Mouse (Mus musculus) spleen, postnatal 4 days (tissue): Measurements from ENCODE around the gene Cd200r1.
"Not testable (repeated sequence)": the region's sequence is repeated elsewhere in the genome, so short reads cannot be mapped to it uniquely, and the experiment has no call there.

Source experiments
- DNase-seq, 2 experiments: peaks; one replicate each; pipeline ENCODE4 v3.0.0; 2022; ENCODE audit warnings: low spot score in 2 of 2

Gene Cd200r1

DNA sequence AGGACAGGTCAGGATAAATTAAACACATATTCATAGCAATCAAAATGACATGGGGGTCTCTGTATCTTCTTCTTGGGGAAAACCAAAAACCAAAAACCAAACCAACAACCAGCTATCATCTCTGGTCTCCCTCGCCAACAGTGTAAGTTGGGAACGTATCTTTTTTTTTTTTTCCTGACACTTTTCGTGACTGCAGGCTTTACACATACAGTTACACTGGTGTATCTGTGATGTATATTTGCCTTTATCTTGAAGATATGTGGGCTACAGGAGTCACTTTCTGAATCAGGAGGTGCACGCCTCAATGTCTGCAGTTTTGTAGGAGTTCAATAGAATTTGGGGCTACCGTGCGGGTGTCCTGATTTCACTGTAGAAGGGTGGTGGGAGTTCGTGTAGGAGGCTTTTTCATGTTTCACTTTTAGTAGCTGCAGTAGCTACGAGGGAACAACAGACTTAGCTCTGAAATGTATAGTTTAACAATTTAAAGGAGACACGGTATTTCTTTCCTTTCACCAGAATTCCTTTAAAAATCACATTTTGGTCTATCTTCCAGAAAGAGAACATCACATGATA lies 870 bp downstream of the Cd200r1 start:
- DNase-seq: no peak

DNA sequence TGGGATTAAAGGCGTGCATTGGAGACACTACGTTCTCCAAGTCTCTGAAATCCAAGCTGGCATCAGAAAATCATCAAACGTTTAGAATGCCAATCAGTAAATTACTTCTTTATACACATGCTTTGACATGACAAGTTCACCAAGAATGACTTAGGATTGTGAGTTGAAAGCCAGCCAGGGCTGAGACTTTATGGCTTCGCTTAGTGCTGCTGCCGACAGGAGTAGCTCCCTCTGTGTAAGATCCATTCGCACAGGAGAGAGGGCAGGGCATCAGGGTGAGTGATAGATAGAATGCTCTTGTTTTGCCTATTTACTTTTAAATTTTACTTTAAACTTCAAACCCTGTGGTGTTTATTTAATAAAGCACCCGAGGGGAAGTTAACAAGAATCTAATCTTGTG lies 2.0 kb downstream of the Cd200r1 start:
- no peak for DNase-seq

DNA sequence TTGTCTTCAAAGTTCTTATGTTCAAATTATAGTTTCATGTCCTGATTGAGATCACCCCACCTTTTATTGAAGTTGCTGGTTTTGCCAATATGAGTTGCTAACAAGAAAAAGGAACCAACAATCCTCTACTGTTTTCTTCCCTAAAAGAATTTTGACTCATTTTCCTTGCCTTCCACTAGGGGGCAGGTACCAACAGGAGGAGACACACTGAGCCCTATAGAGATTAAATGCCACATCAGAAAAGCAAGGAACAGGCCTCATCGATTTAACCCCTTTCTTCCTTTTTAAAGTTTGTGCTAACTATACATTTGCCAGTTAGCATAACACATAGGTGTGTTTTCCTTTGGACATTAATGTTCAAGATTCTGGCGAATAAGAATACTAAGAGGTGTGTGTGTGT lies 2.4 kb downstream of the Cd200r1 start:
- no peak for DNase-seq

DNA sequence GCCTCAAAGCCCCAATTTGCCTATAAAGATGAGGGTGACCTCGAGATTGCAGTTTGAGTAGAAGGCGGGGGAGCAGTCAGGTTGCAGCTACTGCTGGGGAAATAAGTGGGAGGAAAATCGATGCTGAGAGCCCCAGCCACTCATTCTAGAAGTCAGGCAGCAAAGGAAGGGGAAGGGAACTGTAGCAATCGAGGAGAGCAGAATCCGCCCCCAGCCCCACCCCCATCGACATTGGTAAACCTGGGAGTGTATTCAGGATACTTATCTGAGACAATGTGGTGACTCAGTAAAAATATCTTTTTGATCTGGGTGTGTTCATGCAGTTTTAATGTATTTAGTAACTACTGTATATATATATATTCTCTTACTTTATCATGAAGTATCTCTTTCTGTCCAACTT lies 7.0 kb downstream of the Cd200r1 start:
- DNase-seq: peak in 1 of 2 experiments; percentile 45

DNA sequence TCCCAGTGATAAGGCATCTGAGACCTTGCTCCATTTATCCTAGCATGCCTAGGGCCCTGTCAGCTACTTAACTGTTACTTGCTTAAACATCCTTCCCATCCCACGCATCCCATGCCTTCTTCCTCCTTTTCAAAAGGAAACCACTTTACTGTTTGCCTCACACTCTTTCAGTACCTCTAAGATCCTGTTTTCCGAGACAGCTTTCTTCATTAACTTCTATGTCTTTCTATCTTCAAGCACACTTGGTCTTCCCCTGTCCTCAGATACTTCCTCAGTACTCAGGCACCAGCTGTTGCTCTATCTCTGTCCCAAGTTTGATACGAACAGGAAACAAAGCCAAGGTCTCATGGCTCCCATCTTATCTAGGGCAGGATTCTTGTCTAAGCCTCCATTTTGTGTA lies 8.1 kb downstream of the Cd200r1 start:
- DNase-seq: peak in 1 of 2 experiments; percentile 37

DNA sequence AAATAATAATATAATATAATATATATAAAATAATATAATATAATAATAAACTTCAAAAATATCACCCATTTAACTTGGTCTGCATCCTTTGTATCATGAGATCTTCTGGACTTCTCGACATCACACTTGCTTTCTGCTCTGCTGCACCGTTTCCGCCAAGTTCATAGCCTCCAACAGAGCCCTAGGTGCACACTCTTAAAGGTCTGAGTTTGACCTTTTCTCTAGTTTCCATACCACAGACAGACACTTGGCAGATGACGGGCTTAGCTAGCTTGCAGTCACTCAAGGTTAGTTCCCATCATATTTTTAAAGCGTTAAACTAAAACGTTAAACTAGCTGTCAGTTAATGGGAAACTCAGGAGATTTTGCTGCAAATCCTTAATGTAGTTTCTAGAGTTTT lies 8.7 kb downstream of the Cd200r1 start:
- DNase-seq: peak in 1 of 2 experiments; percentile 31

DNA sequence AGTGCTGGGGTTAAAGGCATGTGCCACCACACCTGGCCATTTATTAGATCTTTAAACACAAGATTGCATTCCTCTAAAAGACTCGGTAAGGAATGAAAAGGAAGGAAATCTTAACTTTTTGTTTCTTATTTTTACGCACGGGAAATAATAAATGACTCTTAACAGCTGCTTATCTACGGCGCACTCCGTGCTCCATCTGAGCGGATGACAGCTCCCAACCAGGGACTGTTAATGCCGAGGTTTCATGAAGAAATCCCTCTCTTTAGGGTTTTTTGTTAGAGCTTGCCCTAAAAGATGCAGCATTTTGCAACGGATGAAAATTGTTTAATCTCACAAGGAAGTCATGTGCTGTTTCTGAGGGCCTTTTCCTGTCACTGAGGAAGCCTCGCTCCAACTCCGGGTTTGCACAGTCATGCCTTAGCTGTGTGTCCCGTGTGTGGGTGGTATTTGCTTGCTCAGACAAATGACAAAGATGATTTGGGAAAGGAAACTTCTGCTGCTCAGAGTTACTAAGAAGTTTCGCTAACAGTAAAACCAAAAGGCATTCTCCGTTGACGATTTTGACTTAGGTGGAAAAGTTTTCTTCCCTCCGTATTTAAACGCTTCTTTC lies 13.1 kb downstream of the Cd200r1 start:
- DNase-seq: peak; percentile 19 to 43

DNA sequence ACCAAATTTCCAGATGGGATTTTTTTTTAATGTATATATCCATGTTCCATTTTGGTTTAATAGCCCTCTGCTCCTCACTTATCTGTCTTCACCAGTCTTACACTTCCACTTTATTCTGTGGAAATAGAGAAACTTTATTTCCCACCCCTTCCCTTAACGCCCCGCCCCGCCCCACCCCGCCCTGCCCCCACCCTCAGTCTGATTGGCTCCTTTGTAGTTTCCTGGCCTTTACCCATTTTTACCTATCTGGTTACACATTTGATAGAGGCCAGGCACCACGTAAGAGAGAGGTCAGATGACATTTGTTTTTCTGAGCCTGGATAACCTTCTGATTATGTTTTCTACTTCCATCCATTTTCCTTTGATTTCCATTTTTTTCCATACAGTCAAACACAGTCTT lies 14.0 kb downstream of the Cd200r1 start:
- no peak for DNase-seq

DNA sequence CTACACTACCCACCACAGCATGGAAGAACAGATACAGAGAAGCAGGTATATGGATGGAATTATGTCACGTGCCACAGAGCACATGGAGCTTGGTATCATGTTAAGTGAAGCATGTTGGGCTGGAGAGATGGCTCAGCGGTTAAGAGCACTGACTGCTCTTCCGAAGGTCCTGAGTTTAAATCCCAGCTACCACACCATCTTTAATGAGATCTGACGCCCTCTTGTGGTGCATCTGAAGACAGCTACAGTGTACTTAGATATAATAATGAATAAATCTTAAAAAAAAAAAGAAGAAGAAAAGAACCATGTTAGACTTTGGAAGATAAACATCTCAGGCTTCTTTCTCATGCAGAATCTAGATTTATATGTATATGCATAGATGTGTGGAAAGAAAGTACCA lies 15.2 kb downstream of the Cd200r1 start:
- peak in 1 of 2 experiments; percentile 34 for DNase-seq

DNA sequence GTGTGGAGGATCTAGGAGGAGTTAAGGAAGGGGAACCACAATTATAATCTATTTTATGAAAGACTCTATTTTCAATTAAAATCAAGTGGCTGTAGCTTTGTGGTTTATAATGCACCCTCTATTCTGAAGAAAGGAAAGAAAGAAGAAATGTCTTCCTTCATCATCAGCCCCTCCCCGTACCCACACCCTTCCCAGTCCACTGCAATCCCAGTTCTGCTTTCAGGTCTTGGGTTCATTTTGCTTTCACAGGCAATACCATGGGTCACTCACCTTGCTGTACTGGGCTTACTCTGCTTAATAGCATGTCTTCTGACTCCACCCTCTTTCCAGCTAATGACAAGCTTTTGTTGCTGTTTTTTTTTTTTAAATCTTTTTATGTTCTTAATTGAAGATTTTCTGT lies 21.4 kb downstream of the Cd200r1 start:
- no peak for DNase-seq

DNA sequence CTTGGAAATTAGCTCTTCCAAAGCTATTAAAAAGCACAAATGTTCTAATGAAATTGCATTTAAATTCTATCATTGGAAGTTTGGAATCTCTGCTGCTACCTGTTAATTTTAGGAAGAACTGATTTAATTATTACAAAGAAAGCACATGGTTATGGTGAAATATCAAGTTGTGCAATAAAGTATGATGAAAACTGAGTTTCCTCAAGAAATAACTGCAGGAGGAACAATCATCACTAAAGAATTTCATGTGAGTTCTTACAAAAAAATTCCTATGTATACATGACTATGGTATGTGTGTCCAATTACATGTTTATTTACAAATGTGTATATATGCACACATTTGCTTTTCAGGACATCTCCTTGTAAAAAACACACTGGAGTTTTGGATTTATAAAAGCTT lies 28.9 kb downstream of the Cd200r1 start:
- DNase-seq: no peak

DNA sequence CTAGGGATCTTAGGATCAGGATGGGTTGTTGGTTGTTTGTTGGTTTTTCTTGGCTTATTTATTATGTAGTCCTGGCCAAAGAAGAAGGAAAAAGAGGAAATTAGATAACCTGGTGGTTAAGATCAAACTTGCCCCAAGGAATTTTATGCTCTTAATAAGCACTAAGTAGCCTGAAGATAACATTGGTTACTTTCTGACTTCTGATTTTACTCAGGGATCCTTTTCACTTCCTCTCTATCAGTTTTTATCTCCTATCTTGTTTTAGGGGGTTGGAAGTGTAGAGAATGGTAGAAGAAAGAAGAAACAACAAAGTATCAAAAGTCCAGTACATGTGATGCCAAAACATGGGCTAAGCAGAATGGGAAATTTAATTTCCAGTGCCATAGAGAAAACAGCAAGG lies 40.4 kb downstream of the Cd200r1 start:
- DNase-seq: no peak

DNA sequence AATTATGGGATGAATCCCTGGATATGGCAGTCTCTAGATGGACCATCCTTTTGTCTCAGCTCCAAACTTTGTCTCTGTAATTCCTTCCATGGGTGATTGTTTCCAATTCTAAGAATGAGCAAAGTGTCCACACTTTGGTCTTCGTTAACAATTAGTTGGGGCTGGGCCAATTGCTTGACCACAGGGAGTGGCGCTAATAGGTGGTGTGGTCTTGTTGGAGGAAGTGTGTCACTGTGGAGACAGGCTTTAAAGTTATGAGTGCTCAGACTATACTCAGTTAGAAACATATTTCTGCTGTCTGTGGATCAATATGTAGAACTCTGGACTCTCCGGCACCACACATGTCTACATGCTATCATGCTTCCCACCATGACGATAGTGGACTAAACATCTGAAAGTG lies 44.7 kb downstream of the Cd200r1 start:
- DNase-seq: not testable (repeated sequence)

DNA sequence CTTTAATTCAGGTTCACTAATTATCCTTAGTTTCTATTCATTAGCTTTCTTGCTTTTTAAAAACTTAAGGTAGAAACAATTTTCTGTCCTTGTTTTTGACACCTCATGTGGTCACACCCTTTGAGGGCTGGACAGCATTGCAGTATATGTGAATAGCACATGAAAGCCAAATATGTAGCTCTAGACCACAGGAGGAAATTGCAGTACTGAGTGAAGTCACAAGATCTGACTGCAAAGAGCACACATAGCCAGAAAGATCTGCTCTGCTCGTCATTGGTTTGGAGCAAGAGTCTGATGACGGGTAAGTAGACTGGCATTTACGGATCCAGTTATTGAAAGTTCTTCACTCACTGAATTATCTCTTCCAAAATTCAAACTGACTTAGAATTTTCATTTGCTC lies 46.0 kb downstream of the Cd200r1 start, which contains the start of gene Cd200r4:
TSS of gene Cd200r4 (plus strand) at position 190 of the 400 bp plus-strand sequence.
- DNase-seq: no peak

DNA sequence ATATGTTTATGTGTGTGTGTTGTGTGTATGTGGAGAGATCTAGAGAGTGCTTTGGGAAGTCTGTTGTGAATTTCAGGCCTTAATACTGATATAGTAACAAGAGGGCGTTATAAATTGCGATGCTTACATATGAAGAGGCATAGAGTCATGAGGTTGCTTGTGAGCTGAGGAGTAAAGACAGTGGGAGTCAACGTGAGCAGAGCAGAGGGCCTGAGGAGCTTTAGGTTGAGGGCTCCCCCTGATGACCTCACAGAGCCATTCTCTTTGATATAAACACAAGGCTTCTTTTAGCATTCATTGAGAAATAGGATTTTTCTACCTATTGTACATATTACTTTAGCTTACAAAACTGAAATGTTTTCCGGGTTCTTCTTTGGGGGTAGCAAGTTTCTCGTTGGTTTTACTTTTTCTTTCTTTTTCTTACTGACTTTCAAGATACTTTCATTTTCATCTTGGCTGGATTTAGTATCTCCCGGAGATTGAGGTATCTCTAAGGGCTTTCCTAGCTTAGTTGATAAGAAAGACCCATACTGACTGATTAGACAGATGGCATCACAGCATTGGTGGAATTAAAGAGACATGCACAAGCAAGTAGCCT lies 47.0 kb downstream of the Cd200r1 start:
- no peak for DNase-seq

DNA sequence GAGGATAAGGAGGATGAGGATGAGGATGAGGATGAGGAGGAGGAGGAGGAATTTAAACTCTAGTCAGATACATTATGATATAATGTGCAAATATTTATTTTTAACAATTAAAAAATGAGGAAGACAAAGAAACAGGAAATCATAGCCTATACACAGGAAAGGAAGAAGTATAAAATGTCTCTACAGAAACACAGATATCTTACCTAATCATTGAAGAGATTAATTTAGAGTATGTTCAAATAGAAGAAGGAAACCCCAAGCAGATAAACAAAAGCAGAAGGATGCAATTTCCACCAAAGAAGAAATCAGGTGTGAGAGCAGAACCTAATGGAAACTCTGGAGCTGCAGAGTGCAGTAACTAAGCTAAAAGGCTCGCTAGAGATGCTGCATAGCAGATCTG lies 52.5 kb downstream of the Cd200r1 start:
- no peak for DNase-seq

DNA sequence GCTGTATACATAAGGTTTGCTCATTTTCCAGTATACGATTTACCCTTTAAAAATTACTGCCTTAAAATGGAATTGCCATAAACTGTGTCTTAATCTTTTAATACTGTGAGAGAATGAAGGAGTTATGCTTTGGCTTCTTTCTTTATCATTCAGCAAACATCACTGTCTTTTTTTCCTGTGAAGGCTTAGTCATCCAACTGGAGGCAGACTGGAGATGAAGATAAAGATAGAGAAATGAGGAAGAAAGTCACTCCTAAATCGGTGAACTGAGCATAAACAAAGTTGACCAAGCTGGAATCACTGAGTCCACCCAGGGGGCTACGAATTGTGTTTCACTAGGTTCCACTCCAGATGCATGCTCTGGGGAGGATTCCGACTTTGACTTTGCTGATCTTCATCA lies 55.0 kb downstream of the Cd200r1 start:
- no peak for DNase-seq

DNA sequence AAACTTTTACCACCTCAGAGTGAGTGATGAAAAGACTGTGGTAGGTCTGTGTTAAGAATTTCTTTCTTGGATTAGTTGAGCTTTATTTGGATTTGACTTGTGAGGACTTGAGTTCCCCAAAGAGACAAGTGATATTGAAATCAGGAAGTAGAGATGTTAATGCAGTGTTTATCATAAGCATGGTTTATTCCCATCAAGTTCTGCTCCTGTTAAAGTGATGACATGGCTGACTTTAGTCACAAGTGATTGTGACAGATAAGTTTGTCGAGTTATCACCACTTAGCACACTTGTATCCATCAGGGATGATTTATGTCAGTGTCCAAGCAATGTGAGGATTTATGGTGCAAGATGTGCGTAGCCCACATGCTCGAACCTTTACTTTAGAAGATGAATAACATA lies 66.8 kb downstream of the Cd200r1 start:
- DNase-seq: no peak

DNA sequence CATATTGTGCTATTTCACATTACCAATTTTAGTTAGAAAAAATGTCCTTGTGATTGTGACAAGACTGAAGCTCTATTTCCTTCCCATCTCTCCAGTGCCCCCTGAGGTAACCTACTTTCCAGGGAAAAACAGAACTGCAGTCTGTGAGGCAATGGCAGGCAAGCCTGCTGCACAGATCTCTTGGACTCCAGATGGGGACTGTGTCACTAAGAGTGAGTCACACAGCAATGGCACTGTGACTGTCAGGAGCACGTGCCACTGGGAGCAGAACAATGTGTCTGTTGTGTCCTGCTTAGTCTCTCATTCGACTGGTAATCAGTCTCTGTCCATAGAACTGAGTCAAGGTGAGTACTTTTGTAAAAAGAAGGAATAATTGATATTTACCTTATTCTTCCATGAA lies 67.7 kb downstream of the Cd200r1 start:
- DNase-seq: not testable (repeated sequence)
